Mouse (Mus musculus) liver, embryonic 15.5 days (tissue): ENCODE measurements around the gene Gabrb1. TPM values are rescaled to one million over a fixed set of nuclear protein-coding genes. Genes with fewer than 3 reads are reported as not detected.

Source experiments
- ATAC-seq: fragments of 200-750 bp; cut with Nextera tagmentation; 2 replicates; pipeline ENCODE4 v1.8.0; 2017; ENCODE audit warnings: moderate number of reproducible peaks, mild to moderate bottlenecking, moderate library complexity; ENCODE audit not compliant: insufficient read depth
- H3K27ac ChIP-seq: fragments of 300-500 bp; sonication (generic); replicated peaks from 2 replicates; pipeline ENCODE4 v1.5.1; 2015; ENCODE audit warnings: mild to moderate bottlenecking, inconsistent platforms
- H3K27me3 ChIP-seq: fragments of 300-500 bp; sonication (generic); 2 replicates; pipeline ENCODE4 v1.6.1; 2015; ENCODE audit warnings: mild to moderate bottlenecking, inconsistent platforms
- H3K36me3 ChIP-seq: fragments of 300-500 bp; sonication (generic); replicated peaks from 2 replicates; pipeline ENCODE4 v1.6.1; 2015; ENCODE audit warnings: moderate library complexity, mild to moderate bottlenecking, inconsistent platforms
- H3K4me1 ChIP-seq: fragments of 300-500 bp; sonication (generic); replicated peaks from 2 replicates; pipeline ENCODE4 v1.6.1; 2015; ENCODE audit warnings: inconsistent platforms
- H3K4me2 ChIP-seq: fragments of 300-500 bp; sonication (generic); 2 replicates; pipeline ENCODE4 v1.6.1; 2015; ENCODE audit warnings: moderate library complexity, mild to moderate bottlenecking, inconsistent platforms
- H3K4me3 ChIP-seq: fragments of 300-500 bp; sonication (generic); replicated peaks from 2 replicates; pipeline ENCODE4 v1.5.1; 2015; ENCODE audit warnings: mild to moderate bottlenecking, inconsistent platforms
- H3K9ac ChIP-seq: fragments of 300-500 bp; sonication (generic); 2 replicates; pipeline ENCODE4 v1.6.1; 2015; ENCODE audit warnings: moderate library complexity, mild to moderate bottlenecking, inconsistent platforms
- H3K9me3 ChIP-seq: fragments of 300-500 bp; sonication (generic); replicated peaks from 2 replicates; pipeline ENCODE4 v1.6.1; 2016; ENCODE audit warnings: inconsistent platforms
- WGBS: fragments of 180-500 bp; shearing (Covaris S2); methylation state at CpG from one replicate; pipeline ENCODE4 v1.1.7; 2015; ENCODE audit warnings: mixed read lengths; ENCODE audit not compliant: insufficient replicate concordance; 5-methylcytosine and 5-hydroxymethylcytosine counted together
- polyA plus RNA-seq: library from polyadenylated mRNA; unstranded; fragments of >200 nt; fragmentation: Nextera tagmentation; extraction: Ambion mirVana; gene quantifications from 2 replicates; pipeline ENCODE4 v1.2.1, GENCODE M21; 2015

Gene Gabrb1
- polyA plus RNA-seq, 1 experiment from 2014 or later = 0.03 TPM

GRCm38 (mm10) chr5:72182804-72183203 is 524.9 kb downstream of the Gabrb1 start:
- peak; percentile 71 for ATAC-seq
- 34% methylated on average over 4 of the region's 4 CpGs for WGBS
- H3K27me3 ChIP-seq = no peaks in the 10 kb centered on the region
- H3K27ac ChIP-seq = peak overlapping the region; percentile 66
- H3K9ac ChIP-seq = no peak overlapping the region; the same call in 1 of the 2 replicates
- peak overlapping the region; percentile 14; the same call in 1 of the 2 replicates for H3K4me3 ChIP-seq
- no peaks in the 10 kb centered on the region for H3K9me3 ChIP-seq
- H3K4me1 ChIP-seq = peaks cover 60% of the 10 kb centered on the region
- no peaks in the 10 kb centered on the region for H3K36me3 ChIP-seq
- H3K4me2 ChIP-seq = peak overlapping the region; percentile 59

GRCm38 (mm10) chr5:72183929-72184328 is 526.0 kb downstream of the Gabrb1 start:
- ATAC-seq = peak; percentile 83
- H3K27ac ChIP-seq = peak overlapping the region; percentile 66
- peak overlapping the region; percentile 59 for H3K4me2 ChIP-seq
- peak overlapping the region; percentile 20 for H3K4me3 ChIP-seq
- WGBS = 10% methylated on average over 6 of the region's 6 CpGs
- H3K36me3 ChIP-seq = no peaks in the 10 kb centered on the region
- no peaks in the 10 kb centered on the region for H3K27me3 ChIP-seq
- no peaks in the 10 kb centered on the region for H3K9me3 ChIP-seq
- H3K4me1 ChIP-seq = peaks cover 60% of the 10 kb centered on the region
- no peak overlapping the region for H3K9ac ChIP-seq

- no peaks in the 10 kb centered on the region for H3K9me3 ChIP-seq
- H3K27ac ChIP-seq = peak overlapping the region; percentile 66
- peak overlapping the region; percentile 59 for H3K4me2 ChIP-seq
- 24% methylated on average over 13 of the region's 13 CpGs for WGBS
- H3K27me3 ChIP-seq = no peaks in the 10 kb centered on the region
- H3K36me3 ChIP-seq = no peaks in the 10 kb centered on the region
- peaks cover 60% of the 10 kb centered on the region for H3K4me1 ChIP-seq
- peak overlapping the region; percentile 20 for H3K4me3 ChIP-seq
- ATAC-seq = peak; percentile 76
- no peak overlapping the region for H3K9ac ChIP-seq
Measured at GRCm38 (mm10) chr5:72184437-72185100, 526.7 kb downstream of the Gabrb1 start.

GRCm38 (mm10) chr5:72191154-72191553 is 533.2 kb downstream of the Gabrb1 start:
- Histone ChIP-seq H3K9ac (no peak overlapping the region), H3K4me2 (no peak overlapping the region), H3K4me1 (peaks cover 2% of the 10 kb centered on the region; the same call in 1 of the 2 replicates), H3K36me3 (no peaks in the 10 kb centered on the region), H3K27ac (no peak overlapping the region), H3K27me3 (no peaks in the 10 kb centered on the region), H3K4me3 (no peak overlapping the region), H3K9me3 (no peaks in the 10 kb centered on the region)
- 66% methylated on average over 7 of the region's 7 CpGs for WGBS
- ATAC-seq = no peak

- Histone ChIP-seq H3K4me1 (no peaks in the 10 kb centered on the region), H3K27me3 (no peaks in the 10 kb centered on the region), H3K9me3 (no peaks in the 10 kb centered on the region), H3K4me3 (no peak overlapping the region), H3K27ac (no peak overlapping the region), H3K9ac (no peak overlapping the region), H3K4me2 (no peak overlapping the region), H3K36me3 (no peaks in the 10 kb centered on the region)
- 62% methylated on average over 5 of the region's 5 CpGs for WGBS
- no peak for ATAC-seq
Measured at GRCm38 (mm10) chr5:72191932-72192331, 534.0 kb downstream of the Gabrb1 start.

- Histone ChIP-seq H3K36me3 (no peaks in the 10 kb centered on the region), H3K9ac (no peak overlapping the region), H3K9me3 (no peaks in the 10 kb centered on the region), H3K4me2 (no peak overlapping the region), H3K27ac (no peak overlapping the region), H3K4me1 (no peaks in the 10 kb centered on the region), H3K4me3 (no peak overlapping the region), H3K27me3 (no peaks in the 10 kb centered on the region)
- WGBS = 51% methylated on average over 1 of the region's 1 CpGs
- ATAC-seq = no peak
Measured at GRCm38 (mm10) chr5:72195442-72195841, 537.5 kb downstream of the Gabrb1 start.

Other genes with a start within 250 kb of the Gabrb1 start
- gene Cox7b2, start 109.9 kb upstream of the Gabrb1 start, polyA plus RNA-seq = not detected in 2 replicates
- gene Gabra4, start 195 bp downstream of the Gabrb1 start, polyA plus RNA-seq = 0.14 and 0.18 TPM in 2 replicates